Mouse (Mus musculus) adrenal gland, postnatal 10 days (tissue): Measurements from ENCODE around the gene Krtap6-5. TPM values are rescaled to one million over a fixed set of nuclear protein-coding genes. Genes with fewer than 3 reads are reported as not detected.
A peak's percentile ranks its signal among the peaks of the same experiment; 100 is the strongest.
"Not testable (repeated sequence)": the region's sequence is repeated elsewhere in the genome, so short reads cannot be mapped to it uniquely, and the experiment has no call there.

Source experiments
- DNase-seq: peaks from one replicate; pipeline ENCODE4 v3.0.0; 2021; ENCODE audit warnings: mixed read lengths
- long read RNA-seq, 2 experiments: library from polyadenylated mRNA; stranded (forward); transcript quantifications; one replicate each; pipeline ENCODE4 v2.0.0; 2021
- total RNA-seq, 2 experiments: library from RNA; stranded (reverse); gene quantifications; 2 replicates each; pipeline ENCODE4 v1.2.3; 2021

Krtap6-5 gene
- not detected for total RNA-seq
- long read RNA-seq, experiment 1 = 0 reads
- long read RNA-seq, experiment 2 = 0 reads

GRCm38 (mm10) chr16:89047783-89048182, at the start of gene Krtap6-5:
Gene Krtap6-5, minus strand, starts transcription at chr16:89047883.
- DNase-seq = no peak

- peak; percentile 24 for DNase-seq
Measured at GRCm38 (mm10) chr16:89071041-89071440, 23.4 kb upstream of the Krtap6-5 start.

DNA sequence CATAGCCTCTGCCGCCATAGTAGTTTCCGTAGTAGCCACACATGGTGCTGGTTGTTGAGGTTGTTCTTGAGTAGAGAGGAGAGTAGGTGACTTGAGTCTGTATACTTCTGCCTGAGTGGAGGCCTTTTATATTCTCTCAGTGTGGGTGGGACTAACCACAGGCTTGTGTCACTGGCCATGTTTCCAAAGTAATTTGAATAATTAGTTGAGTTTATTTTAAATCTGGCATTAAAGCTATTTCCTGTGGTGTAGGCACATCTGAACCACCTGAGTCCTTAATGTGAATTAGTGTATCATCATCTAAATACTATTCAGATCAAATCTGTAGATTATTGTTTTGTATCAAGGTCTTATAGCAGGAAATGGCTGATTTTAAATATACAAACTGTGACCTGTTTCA, 16.2 kb upstream of the Krtap6-5 start, which contains the start of gene 1110025L11Rik:
1110025L11Rik (minus strand) TSS at position 101 of the 400 bp plus-strand sequence.
- not testable (repeated sequence) for DNase-seq

DNA sequence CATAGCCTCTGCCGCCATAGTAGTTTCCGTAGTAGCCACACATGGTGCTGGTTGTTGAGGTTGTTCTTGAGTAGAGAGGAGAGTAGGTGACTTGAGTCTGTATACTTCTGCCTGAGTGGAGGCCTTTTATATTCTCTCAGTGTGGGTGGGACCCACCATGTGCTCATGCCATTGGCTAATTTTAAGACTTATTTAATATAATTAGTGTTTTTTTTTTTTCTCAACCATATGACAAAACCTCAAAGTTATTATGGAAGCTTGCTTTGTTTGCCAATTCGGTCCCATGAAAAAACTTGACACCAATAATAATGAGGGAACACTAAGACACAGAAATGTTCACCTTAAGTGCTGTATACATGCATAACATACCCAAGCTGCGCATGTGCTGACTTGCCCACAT, 6.3 kb downstream of the Krtap6-5 start, which contains the start of gene Gm10228:
Gm10228 (minus strand) TSS at position 101 of the 400 bp plus-strand sequence.
- DNase-seq = not testable (repeated sequence)

- DNase-seq = not testable (repeated sequence)
Measured at GRCm38 (mm10) chr16:89031399-89031798, 16.3 kb downstream of the Krtap6-5 start, which contains the start of gene Krtap6-1. Gene Krtap6-1, plus strand, starts transcription at chr16:89031699.

DNA sequence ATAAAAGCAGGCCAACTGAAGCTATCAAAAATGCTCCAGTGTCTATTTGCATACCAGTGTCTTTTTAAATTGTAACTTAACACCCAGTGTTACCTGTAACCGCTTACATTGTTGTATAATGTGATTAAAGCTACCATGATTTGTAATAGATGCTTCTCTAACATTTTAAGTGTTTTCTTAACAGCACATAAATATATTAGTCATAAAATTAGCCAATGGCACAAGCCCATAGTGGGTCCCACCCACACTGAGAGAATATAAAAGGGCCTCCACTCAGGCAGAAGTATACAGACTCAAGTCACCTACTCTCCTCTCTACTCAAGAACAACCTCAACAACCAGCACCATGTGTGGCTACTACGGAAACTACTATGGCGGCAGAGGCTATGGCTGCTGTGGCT, 32.7 kb downstream of the Krtap6-5 start, which contains the start of gene Gm10229:
Gm10229 (plus strand) TSS at position 301 of the 400 bp plus-strand sequence.
- DNase-seq = not testable (repeated sequence)

GRCm38 (mm10) chr16:89013973-89014372, 33.7 kb downstream of the Krtap6-5 start:
- DNase-seq = no peak

DNA sequence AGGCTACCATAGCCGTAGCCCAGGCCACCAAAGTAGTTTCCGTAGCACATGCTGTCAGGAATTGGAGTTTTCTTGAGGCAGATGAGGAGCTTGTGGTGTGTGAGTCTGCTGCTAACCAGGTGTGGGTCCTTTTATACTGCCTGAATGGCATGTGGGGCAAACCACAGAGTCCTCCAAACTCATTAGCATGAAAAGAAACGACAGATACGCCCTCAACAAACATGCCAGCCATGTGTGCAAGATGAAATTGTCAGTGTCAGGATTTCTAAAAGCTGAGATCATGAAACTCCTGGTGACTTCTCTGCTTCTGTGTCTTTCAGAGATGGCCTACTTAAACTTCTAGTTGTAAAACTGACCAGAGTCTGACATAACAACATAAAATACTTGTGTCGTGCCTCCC, 37.0 kb downstream of the Krtap6-5 start, which contains the start of gene Krtap22-2:
Krtap22-2 (minus strand) TSS at position 101 of the 400 bp plus-strand sequence.
- DNase-seq = no peak

Other genes with a start within 250 kb of the Krtap6-5 start
- gene Gm20741, start 235.7 kb downstream of the Krtap6-5 start, total RNA-seq = not detected
- not detected for gene Krtap15, start 227.7 kb downstream of the Krtap6-5 start, total RNA-seq
- gene Krtap14, start 221.7 kb downstream of the Krtap6-5 start, total RNA-seq = not detected
- gene Krtap19-1, start 178.5 kb downstream of the Krtap6-5 start, total RNA-seq = not detected
- not detected for gene Krtap19-2, start 173.6 kb downstream of the Krtap6-5 start, total RNA-seq
- gene Krtap19-3, start 169.8 kb downstream of the Krtap6-5 start, total RNA-seq = not detected
- not detected for gene Krtap19-4, start 162.8 kb downstream of the Krtap6-5 start, total RNA-seq
- not detected for gene Krtap19-5, start 151.4 kb downstream of the Krtap6-5 start, total RNA-seq
- gene Krtap19-9b, start 115.6 kb downstream of the Krtap6-5 start, total RNA-seq = not detected
- gene Krtap16-3, start 85.0 kb downstream of the Krtap6-5 start, total RNA-seq = not detected
- gene Krtap22-2, start 37.1 kb downstream of the Krtap6-5 start, total RNA-seq = not detected
- gene Gm10229, start 32.6 kb downstream of the Krtap6-5 start, total RNA-seq = not detected
- not detected for gene Krtap6-1, start 16.2 kb downstream of the Krtap6-5 start, total RNA-seq
- not detected for gene Gm10228, start 6.4 kb downstream of the Krtap6-5 start, total RNA-seq
- gene 1110025L11Rik, start 16.1 kb upstream of the Krtap6-5 start, total RNA-seq = not detected
- gene Krtap6-3, start 36.1 kb upstream of the Krtap6-5 start, total RNA-seq = not detected
- not detected for gene Gm6358, start 93.0 kb upstream of the Krtap6-5 start, total RNA-seq
- gene Gm10061, start 103.2 kb upstream of the Krtap6-5 start, total RNA-seq = not detected
- not detected for gene Gm9789, start 110.1 kb upstream of the Krtap6-5 start, total RNA-seq
- not detected for gene Gm7735, start 121.6 kb upstream of the Krtap6-5 start, total RNA-seq
- gene 1110057P08Rik, start 126.9 kb upstream of the Krtap6-5 start, total RNA-seq = not detected
- not detected for gene Krtap20-2, start 158.0 kb upstream of the Krtap6-5 start, total RNA-seq